Mouse (Mus musculus) monocyte, adult 5-6 weeks (primary cell): ENCODE measurements at regions not wholly inside any gene's neighbourhood (a gene's known extent, or its start where the extent isn't known, plus 50 kb on each side); places are given as distances from the start of the nearest gene placed in this dataset.

Experiments used
- ATAC-seq: fragments of 153-309, 156-312 bp; replicated peaks from 2 replicates; pipeline ENCODE4 v1.8.0; 2017; ENCODE audit warnings: mild to moderate bottlenecking; ENCODE audit not compliant: low TSS enrichment, insufficient number of reproducible peaks, severe bottlenecking, poor library complexity, low FRiP score

DNA sequence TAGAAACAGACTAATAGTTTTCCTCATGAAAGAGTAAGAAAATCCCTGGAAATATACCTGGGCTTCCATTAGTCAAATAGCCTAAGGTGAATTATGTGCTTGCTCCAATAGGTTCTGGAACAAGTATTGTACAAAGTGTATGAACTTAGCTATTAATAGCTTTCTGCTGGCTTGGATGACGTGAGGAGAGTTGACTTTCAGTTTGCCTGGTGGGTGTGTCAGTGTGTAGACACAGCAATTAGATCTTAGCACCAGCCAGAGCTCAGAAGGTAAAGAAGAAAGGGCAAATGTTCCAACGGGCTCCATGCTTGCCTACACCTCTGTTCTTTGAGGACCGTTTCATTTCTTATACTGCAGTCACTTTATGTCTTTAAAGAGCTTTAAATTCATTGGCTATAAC lies 654.8 kb upstream of the Mef2c start:
- ATAC-seq = no peak

DNA sequence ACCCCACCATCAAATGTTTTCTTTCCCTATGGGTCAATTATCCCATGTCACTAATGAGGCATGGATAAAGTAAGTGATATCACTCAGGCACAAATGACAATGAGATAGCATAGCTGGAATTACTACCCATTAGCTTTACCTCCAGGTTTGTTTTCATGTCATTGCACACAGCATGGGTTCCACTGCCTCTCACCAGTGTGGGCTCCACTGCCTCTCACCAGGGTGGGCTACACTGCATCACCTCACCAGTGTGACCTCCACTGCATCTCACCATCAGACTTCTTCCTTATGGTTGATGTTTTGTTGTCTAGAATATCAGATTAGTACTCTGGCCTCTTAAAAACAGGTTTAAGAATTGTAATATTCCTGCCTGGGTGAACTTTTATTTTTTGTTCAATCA lies 634.0 kb upstream of the Mef2c start:
- no peak for ATAC-seq

GRCm38 (mm10) chr13:82874091-82874490 lies 629.7 kb upstream of the Mef2c start:
- no peak for ATAC-seq

DNA sequence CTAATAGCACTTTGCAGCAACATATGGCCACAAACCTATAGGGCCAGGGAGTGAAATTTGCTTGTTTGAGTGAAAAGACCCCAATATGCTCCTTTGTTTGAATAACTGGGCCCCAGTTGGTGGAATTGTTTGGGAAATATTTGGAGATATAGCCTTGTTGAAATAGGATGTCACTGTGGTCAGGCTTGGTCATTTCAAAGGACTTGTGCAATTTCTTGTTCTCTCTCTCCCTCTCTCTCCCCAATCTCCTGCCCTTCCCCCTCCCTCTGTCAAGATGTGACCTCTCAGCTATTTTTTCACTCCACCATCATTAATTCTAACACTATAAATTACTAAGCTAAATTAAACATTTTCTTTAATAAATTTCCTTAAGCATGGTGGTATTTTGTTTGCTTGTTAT lies 620.5 kb upstream of the Mef2c start:
- no peak for ATAC-seq

DNA sequence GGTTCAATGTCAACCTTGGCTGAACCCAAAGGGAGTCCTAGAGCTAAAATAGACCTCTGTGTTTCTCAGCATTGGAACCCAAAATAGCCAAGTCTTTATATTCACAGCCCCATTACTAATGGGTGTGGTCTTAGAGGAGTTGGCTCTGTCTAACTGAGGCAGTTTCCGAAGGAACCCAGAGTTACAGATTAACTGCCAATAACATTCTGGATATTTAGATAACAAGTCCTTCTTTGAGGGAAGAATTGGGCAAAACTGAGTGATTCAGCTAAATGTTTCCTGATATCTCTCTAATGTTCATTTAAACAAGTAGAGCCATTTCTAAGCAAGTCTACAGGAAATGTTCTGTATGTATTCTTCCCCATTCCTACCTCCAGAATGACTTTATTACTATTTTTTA lies 615.1 kb upstream of the Mef2c start:
- ATAC-seq = no peak

- no peak for ATAC-seq
Observed at GRCm38 (mm10) chr13:82892731-82893130, 611.1 kb upstream of the Mef2c start.

GRCm38 (mm10) chr13:82899686-82900085 lies 604.1 kb upstream of the Mef2c start:
- ATAC-seq = no peak

DNA sequence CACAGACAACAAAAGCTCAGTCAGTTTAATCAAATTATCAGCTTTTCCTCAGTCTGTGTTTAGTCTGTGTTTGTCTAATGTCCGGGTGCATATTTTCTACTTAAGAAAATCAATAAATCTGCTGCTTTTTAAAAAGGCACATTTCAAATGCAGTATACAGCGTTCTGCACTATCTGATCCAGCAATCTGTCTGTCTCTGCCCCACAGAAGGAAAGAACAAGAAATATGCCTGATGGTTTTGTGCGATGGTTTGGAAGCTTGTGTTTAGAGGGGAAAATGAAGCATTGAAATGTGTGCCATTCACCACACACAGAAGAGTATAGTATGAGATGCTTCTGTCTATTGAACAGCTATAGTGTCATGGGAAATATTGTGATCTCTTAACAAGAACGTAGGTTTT lies 601.7 kb upstream of the Mef2c start:
- no peak for ATAC-seq

- ATAC-seq = no peak
Observed at GRCm38 (mm10) chr13:82903637-82904036, 600.2 kb upstream of the Mef2c start.

GRCm38 (mm10) chr13:82907689-82908088 lies 596.1 kb upstream of the Mef2c start:
- ATAC-seq = no peak

- ATAC-seq = no peak
Observed at GRCm38 (mm10) chr13:82909151-82909550, 594.7 kb upstream of the Mef2c start.

DNA sequence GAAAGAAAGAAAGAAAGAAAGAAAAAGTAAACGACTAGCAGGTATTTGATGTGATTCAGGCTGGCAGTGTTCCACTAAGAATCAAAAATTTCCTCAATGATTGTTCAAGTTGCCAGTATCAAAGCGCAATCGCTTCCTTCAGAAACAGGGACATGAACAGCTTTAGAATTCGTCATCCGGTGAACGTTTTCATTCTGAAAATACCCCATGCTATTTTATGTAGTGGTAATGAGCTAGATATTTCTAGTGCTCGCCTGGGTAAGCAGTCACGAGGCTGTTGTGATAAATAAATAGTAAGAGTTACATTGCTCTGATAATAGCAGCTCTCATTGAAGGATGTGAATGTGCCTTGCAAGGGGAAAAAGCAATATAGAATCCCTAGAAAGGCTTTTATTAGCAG lies 591.0 kb upstream of the Mef2c start:
- no peak for ATAC-seq

DNA sequence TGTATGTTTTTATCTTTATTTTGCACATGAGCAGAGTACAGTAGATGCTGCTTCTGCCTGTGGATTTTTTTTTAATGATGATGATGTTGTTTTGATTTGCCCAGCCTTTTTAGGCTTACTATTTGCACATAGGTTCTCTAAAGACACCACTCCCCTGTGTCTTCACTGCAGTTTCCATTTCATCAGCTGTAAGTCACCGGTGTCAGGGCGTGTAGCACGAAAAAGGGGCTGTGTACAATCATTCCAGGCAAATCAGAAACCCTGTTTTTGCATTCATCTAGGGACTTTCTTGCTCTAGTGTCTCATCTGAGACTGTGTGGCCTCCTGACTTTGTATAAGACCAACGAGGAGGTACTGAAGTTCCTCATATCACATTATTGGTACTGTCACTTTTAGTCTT lies 588.6 kb upstream of the Mef2c start:
- no peak for ATAC-seq

GRCm38 (mm10) chr13:82930010-82930409 lies 573.8 kb upstream of the Mef2c start:
- no peak for ATAC-seq

DNA sequence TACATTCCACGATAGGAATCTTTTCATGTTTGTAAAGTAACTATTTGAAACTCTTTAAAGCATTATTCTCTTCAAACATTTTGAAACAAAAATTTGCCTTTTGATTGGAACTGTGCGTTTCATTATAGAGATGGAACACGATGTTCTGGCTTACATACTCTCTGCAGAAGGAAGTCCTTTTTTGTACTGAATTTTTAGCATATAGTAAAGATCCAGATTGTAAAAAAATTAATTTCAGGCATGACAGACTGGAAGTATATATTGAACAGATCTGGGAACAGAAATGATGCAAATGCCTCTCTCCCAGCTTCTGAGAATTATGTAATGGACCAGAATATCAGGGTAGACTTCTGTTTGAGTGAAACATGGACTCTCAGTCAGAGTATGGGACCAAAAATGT lies 566.0 kb upstream of the Mef2c start:
- no peak for ATAC-seq

DNA sequence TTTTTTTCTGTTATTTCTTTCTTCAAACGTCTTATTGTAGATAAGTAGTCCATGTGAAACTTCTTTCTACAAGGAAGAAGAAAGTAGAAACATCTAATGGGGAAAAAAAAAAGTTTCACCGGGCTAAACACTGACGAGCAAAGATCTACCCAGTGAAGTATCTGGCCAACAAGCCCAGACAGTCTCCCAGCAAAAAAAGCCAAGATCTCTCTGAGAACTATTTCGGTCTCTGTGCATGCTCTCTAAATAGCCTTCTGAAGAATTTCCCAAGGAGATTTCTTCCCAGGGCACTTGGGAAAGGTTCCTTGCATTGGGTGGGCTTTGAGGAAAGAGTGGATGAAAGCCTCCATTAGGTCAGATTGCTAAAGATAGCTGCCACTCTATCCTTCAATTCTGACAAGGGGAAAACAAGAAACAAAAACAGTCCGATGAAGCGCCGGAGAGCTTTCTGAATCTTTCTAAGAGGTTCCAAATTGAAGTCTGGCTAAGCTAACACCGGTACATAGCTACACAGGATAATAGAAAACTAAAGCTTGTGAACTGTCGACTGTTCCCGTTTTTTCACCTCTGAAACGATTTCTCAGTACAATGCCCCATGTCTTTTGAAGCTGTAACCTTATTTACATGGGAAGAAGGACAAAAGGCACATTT lies 561.0 kb upstream of the Mef2c start:
- ATAC-seq = no peak

GRCm38 (mm10) chr13:82946931-82947330 lies 556.9 kb upstream of the Mef2c start:
- ATAC-seq = no peak

GRCm38 (mm10) chr13:82949541-82949940 lies 554.3 kb upstream of the Mef2c start:
- ATAC-seq = peak; percentile 43; the same call in 1 of the 2 replicates

DNA sequence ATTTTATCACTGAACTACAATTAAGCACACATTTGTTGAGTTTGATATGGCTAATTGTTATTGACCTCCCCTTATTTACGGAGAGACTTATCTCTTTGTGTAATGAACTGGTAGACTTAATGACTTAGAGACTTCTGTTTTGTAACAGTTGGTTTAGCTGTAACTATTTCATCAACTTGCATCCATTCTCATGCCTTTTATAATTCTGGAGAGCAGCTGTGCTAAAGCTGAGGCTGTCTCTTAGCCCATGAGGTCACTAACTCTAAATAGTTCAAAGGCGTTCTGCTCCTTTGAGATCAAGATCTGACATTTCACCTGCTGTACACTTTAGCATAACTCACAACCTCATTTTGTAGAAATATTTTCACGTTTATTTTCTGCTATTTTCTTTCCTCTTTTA lies 541.5 kb upstream of the Mef2c start:
- ATAC-seq = no peak

DNA sequence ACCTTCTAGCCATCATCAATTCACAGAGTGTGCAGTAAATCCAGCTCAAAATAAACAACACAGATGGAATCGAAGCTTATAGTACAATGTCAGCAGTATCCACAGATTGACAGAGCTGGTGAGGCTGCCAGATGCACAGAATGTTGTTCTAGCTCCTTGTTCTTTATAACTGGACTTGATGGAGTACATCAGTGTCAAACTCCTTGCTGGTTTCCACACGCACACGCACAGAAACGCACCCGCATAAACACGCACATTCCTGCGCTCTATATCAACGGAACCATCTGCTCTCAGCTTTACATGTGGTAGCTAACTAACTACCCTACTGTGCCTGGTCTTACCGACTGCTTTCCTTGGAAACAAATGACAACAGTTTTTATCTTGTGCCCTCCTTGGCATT lies 532.1 kb upstream of the Mef2c start:
- ATAC-seq = no peak

DNA sequence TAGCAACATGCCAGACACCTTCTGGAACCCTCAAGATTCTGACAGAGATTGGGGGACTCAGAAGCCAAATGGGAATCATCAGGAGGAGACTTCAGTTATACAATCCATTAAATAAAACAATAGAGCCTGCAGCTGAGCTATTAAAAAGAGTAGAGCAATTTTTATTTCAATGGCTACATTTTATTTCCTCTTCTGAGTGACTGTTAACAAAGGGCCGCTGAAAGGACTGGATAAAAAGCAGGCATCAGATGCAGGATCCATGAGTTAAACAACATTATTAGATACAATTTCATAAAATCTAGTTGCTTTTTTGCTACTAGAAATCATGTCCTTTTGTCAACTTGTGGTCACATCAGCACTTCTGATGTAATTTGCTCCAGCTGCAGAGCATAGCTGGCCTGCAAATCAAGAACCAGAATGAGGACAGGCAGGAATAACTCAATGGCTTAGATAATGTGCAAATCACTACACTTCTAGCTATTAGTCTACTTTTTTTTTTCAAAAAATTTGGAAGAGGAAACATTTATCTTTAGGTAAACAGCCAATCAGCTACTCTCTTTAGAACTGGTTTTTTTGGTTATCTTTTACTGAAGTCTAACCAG lies 529.5 kb upstream of the Mef2c start:
- no peak for ATAC-seq
